Mouse (Mus musculus) hindbrain, embryonic 11.5 days (tissue): ENCODE data around the gene Cend1. TPM values are rescaled to one million over a fixed set of nuclear protein-coding genes. Genes with fewer than 3 reads are reported as not detected.

Source experiments
- ATAC-seq: fragments of 200-750 bp; cut with Nextera tagmentation; 2 replicates; pipeline ENCODE4 v1.8.0; 2017; ENCODE audit warnings: mild to moderate bottlenecking, moderate TSS enrichment, moderate library complexity; ENCODE audit not compliant: low FRiP score
- DNase-seq: peaks from one replicate; pipeline ENCODE4 v3.0.0-alpha.2; 2015; ENCODE audit warnings: low spot score
- H3K27ac ChIP-seq: fragments of 300-500 bp; sonication (generic); 2 replicates; pipeline ENCODE4 v1.5.1; 2014; ENCODE audit warnings: mild to moderate bottlenecking, low read depth, low read length
- H3K27me3 ChIP-seq: fragments of 300-500 bp; sonication (generic); 2 replicates; pipeline ENCODE4 v1.6.1; 2014; ENCODE audit warnings: mild to moderate bottlenecking, low read length, moderate library complexity, mixed read lengths; ENCODE audit not compliant: control insufficient read depth, insufficient read depth
- H3K36me3 ChIP-seq: fragments of 300-500 bp; sonication (generic); 2 replicates; pipeline ENCODE4 v1.6.1; 2014; ENCODE audit warnings: mild to moderate bottlenecking, low read length, moderate library complexity, mixed read lengths; ENCODE audit not compliant: control insufficient read depth, insufficient read depth
- H3K4me1 ChIP-seq: fragments of 300-500 bp; sonication (generic); replicated peaks from 2 replicates; pipeline ENCODE4 v1.6.1; 2014; ENCODE audit warnings: low read length, mixed read lengths; ENCODE audit not compliant: control insufficient read depth, insufficient read depth
- H3K4me2 ChIP-seq: fragments of 300-500 bp; sonication (generic); replicated peaks from 2 replicates; pipeline ENCODE4 v1.6.1; 2014; ENCODE audit warnings: mild to moderate bottlenecking, low read depth, low read length
- H3K4me3 ChIP-seq: fragments of 300-500 bp; sonication (generic); 2 replicates; pipeline ENCODE4 v1.5.1; 2014; ENCODE audit warnings: low read depth, low read length
- H3K9ac ChIP-seq: fragments of 300-500 bp; sonication (generic); 2 replicates; pipeline ENCODE4 v1.6.1; 2014; ENCODE audit warnings: low read depth, low read length
- H3K9me3 ChIP-seq: fragments of 300-500 bp; sonication (generic); 2 replicates; pipeline ENCODE4 v1.6.1; 2016; ENCODE audit warnings: low read length; ENCODE audit not compliant: control insufficient read depth
- WGBS: fragments of 180-500 bp; shearing (Covaris S2); extraction: QIAGEN DNeasy Blood & Tissue Kit; methylation state at CpG from one replicate; pipeline ENCODE4 v1.1.7; 2014; 5-methylcytosine and 5-hydroxymethylcytosine counted together
- polyA plus RNA-seq: library from polyadenylated mRNA; unstranded; fragments of >200 nt; fragmentation: Nextera tagmentation; extraction: Ambion mirVana; gene quantifications from 2 replicates; pipeline ENCODE4 v1.2.1, GENCODE M21; 2014

Gene Cend1
- polyA plus RNA-seq, 1 experiment from 2014 or later = 7.2 TPM

- H3K9me3 ChIP-seq = no peaks in the 10 kb centered on the region
- H3K9ac ChIP-seq = peak overlapping the region; percentile 85; the same call in 1 of the 2 replicates
- peaks cover 18% of the 10 kb centered on the region for H3K4me1 ChIP-seq
- no peaks in the 10 kb centered on the region for H3K27me3 ChIP-seq
- H3K4me3 ChIP-seq = peak overlapping the region; percentile 53
- DNase-seq (no peak), ATAC-seq (no peak)
- H3K36me3 ChIP-seq = 0 out of 2 replicates have a peak, but pooled peaks cover 3% of the 10 kb centered on the region
- WGBS = 61% methylated on average over 2 of the region's 2 CpGs
- peak overlapping the region; percentile 92 for H3K4me2 ChIP-seq
- peak overlapping the region; percentile 14 for H3K27ac ChIP-seq
Observed at GRCm38 (mm10) chr7:141436523-141436892, 7.2 kb upstream of the Cend1 start.

DNA sequence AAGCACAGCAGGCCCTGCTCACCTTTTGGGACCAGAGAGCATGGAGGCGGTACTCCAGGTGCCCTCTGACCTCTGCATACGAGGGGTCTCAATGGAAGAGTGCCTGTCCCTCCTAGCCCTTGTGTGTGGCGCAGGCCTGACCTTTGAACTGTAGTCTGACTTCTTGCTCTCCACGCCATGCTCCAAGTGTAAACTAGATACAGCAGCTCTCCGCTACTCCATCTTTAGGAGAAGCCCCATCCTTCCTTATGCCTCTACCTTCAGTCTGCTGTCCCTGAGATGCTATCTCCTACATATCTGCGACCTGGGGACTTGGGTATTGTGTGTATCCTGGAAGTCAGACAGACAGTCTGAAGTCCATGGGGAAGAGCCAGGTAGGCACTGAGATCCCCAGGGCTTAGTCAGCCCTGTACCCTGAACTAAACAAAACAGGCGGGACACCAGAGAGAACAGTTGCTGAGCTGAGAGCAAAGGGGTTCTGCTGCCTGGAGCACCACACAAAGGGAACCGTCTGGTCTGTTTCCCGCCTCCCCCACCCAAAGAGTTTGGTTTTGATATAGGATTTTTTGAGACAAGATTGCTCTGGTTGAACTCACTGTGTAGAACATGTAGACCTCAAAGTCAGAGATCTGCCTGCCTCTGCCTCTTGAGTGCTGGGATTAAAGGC lies 6.7 kb upstream of the Cend1 start:
- 0 out of 2 replicates have a peak, but pooled peaks cover 5% of the 10 kb centered on the region for H3K36me3 ChIP-seq
- peaks cover 18% of the 10 kb centered on the region for H3K4me1 ChIP-seq
- no peak overlapping the region for H3K4me3 ChIP-seq
- ATAC-seq (no peak), DNase-seq (no peak)
- WGBS = 68% methylated on average over 9 of the region's 9 CpGs
- no peaks in the 10 kb centered on the region for H3K27me3 ChIP-seq
- H3K9ac ChIP-seq = no peak overlapping the region
- 0 out of 2 replicates have a peak overlapping the region, but pooled peaks have one; percentile 74 for H3K27ac ChIP-seq
- peak overlapping the region; percentile 18; the same call in 1 of the 2 replicates for H3K4me2 ChIP-seq
- H3K9me3 ChIP-seq = no peaks in the 10 kb centered on the region

DNA sequence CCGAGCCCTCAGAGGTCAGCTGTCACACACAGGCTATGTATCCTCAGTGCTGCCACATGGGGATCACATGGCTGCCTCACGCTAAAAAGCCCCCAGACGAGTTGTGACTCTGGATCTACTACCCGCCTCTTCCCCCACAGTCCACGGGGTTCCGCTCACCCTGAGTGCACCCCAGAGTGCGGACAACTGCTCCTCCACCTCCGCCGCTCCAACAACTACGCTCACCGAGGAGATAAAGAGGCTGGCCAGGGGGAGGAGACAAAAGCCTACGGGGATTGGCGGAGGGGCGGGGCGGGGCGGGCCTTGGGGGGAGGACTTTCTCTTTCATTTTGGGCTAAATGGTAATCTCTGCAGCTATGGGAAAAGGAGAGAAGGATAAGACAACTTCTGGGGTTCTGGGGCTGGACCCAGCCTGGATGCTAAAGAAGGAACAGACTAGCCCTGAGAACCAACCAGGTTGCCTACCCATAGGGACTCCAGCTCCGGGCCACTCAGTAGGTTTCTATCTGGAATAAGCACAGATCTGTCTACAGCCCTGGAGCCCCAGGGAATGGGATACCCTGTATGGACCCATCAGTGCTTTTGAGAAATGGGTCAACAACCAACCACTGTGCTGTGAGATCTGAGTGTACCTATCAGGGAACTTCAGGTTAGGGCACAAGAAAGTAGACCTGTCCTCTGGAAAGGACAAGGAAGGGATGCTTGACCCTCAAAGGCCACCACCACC lies 6.0 kb upstream of the Cend1 start:
- Histone ChIP-seq H3K9me3 (no peaks in the 10 kb centered on the region), H3K4me1 (peaks cover 18% of the 10 kb centered on the region), H3K27me3 (no peaks in the 10 kb centered on the region), H3K4me2 (peak overlapping the region; percentile 51), H3K4me3 (peak overlapping the region; percentile 47), H3K27ac (peak overlapping the region; percentile 74), H3K36me3 (0 out of 2 replicates have a peak, but pooled peaks cover 5% of the 10 kb centered on the region), H3K9ac (peak overlapping the region; percentile 67)
- 6% methylated on average over 16 of the region's 17 CpGs for WGBS
- ATAC-seq (peak; percentile 22; the same call in 1 of the 2 replicates), DNase-seq (peak; percentile 56)

DNA sequence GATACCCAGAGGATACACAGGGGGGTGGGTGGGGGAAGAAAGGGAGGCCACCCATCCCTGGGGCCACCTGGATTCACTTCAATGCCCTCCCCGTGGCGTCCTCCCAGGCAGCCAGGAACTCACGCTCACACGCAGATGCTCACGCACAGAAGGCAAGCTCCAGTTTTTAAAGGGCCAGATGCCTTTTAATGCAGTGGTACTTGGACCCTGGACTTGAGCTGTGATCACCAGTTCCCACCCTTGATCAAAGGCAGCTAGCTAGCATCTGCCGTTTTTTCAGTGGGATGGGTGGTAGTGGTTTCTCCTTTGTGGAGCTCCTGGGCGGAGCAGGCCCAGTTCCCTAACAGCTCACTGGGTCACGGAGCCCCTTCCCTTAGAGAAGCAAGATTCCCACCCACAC lies 5.2 kb upstream of the Cend1 start:
- WGBS = 13% methylated on average over 8 of the region's 8 CpGs
- Histone ChIP-seq H3K27me3 (no peaks in the 10 kb centered on the region), H3K4me1 (peaks cover 18% of the 10 kb centered on the region), H3K9me3 (no peaks in the 10 kb centered on the region), H3K27ac (peak overlapping the region; percentile 74), H3K4me2 (peak overlapping the region; percentile 51), H3K9ac (peak overlapping the region; percentile 67), H3K4me3 (peak overlapping the region; percentile 47), H3K36me3 (0 out of 2 replicates have a peak, but pooled peaks cover 5% of the 10 kb centered on the region)
- DNase-seq = peak; percentile 70
- no peak for ATAC-seq

- peak overlapping the region; percentile 67 for H3K9ac ChIP-seq
- DNase-seq = no peak
- 77% methylated on average over 15 of the region's 15 CpGs for WGBS
- 0 out of 2 replicates have a peak, but pooled peaks cover 5% of the 10 kb centered on the region for H3K36me3 ChIP-seq
- H3K4me2 ChIP-seq = peak overlapping the region; percentile 51
- H3K9me3 ChIP-seq = no peaks in the 10 kb centered on the region
- ATAC-seq = no peak
- H3K27me3 ChIP-seq = no peaks in the 10 kb centered on the region
- peak overlapping the region; percentile 47 for H3K4me3 ChIP-seq
- H3K4me1 ChIP-seq = peaks cover 18% of the 10 kb centered on the region
- H3K27ac ChIP-seq = peak overlapping the region; percentile 74; the same call in 1 of the 2 replicates
Observed at GRCm38 (mm10) chr7:141433517-141434400, 4.5 kb upstream of the Cend1 start.

DNA sequence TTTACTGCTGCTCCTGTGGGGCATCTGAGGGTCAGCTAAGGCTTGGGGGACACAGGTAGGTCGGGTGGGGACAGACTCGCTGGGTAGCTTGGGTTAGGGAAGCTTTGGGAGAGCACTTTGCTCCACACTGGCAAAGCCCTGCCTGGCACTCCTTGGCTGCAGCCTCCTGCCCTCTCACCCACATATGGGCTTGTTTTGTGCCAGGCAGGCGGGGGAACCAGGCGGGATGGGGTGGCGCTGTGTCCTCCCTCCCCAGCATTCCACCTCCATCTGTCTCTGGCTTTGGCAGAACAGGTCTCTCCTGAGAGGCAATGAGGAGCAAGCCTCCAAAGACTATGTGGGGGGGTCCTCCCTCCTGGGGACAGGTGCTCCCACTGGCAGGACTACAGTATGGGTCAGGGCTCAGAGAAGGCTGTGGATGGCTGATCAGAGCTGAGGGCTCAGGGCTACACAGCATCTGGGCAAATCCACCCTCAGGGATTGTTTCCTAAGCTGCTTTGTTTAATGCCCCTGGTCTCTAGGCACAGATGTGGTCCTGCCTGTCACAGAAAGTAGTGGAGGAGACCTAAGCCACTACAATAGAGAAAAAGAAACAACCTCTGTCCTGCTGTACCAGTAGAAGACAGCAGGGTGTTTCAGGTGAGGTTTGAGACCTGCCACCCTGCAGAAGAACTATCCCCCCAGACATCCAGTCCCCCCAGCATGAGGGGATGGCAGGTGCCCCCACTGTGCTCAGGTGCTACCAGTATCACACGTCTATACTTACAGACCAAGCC lies 3.6 kb upstream of the Cend1 start:
- Histone ChIP-seq H3K27ac (no peak overlapping the region), H3K9ac (no peak overlapping the region)
- ATAC-seq = no peak

GRCm38 (mm10) chr7:141432186-141432611 lies 2.9 kb upstream of the Cend1 start:
- no peak overlapping the region for H3K4me3 ChIP-seq
- 0 out of 2 replicates have a peak, but pooled peaks cover 5% of the 10 kb centered on the region for H3K36me3 ChIP-seq
- H3K4me2 ChIP-seq = no peak overlapping the region
- ATAC-seq = no peak
- no peak overlapping the region for H3K9ac ChIP-seq
- no peak for DNase-seq
- H3K27me3 ChIP-seq = no peaks in the 10 kb centered on the region
- no peak overlapping the region for H3K27ac ChIP-seq
- WGBS = 84% methylated on average over 8 of the region's 8 CpGs
- no peaks in the 10 kb centered on the region for H3K9me3 ChIP-seq
- peaks cover 21% of the 10 kb centered on the region for H3K4me1 ChIP-seq

More for the DNA sequence above, 3.6 kb upstream of the Cend1 start:
- Histone ChIP-seq H3K4me1 (peaks cover 21% of the 10 kb centered on the region), H3K9me3 (no peaks in the 10 kb centered on the region), H3K4me2 (no peak overlapping the region), H3K4me3 (no peak overlapping the region), H3K27me3 (no peaks in the 10 kb centered on the region), H3K36me3 (0 out of 2 replicates have a peak, but pooled peaks cover 5% of the 10 kb centered on the region)
- DNase-seq = no peak
- 91% methylated on average over 6 of the region's 6 CpGs for WGBS
